In genomic region chr9:104361073-104361891, GRCm38 (mm10) we compare ENCODE assay signal across 18 mouse cellular contexts. TPM values are rescaled to one million over a fixed set of nuclear protein-coding genes. Genes with fewer than 3 reads are reported as not detected.
A peak's percentile ranks its signal among the peaks of the same experiment; 100 is the strongest.
DNase-seq lines count a peak whose midpoint lies in the region; ATAC-seq and TF ChIP-seq lines count a peak whose summit lies in the region.
"Had no signal": no experiment of that assay in that cellular context is flagged by ENCODE, and none has a peak within 500 bp of the region (broad histone marks: within the 10 kb centered on the region; RNA-seq: fewer than 3 reads in every experiment).

No protein-coding gene starts in this region.

- no peak overlapping the region for H3K27ac ChIP-seq in heart, adult 2 months
- H3K27ac ChIP-seq in embryonic facial prominence, embryonic 15.5 days (replicated peaks), result peak overlapping the region; percentile 28; the same call in 1 of the 2 replicates
- peak overlapping the region; percentile 83 for H3K27ac ChIP-seq in small intestine, adult 2 months (ENCODE audit: insufficient read depth, low read depth, low read length)
- no peak overlapping the region for H3K27ac ChIP-seq in neural tube, embryonic 15.5 days (replicated peaks)
- H3K27ac ChIP-seq: embryonic facial prominence, embryonic 13.5 days; forebrain, embryonic 15.5 days; heart, embryonic 10.5 days; hindbrain, postnatal 0 days; macrophage; neural tube, embryonic 13.5 days had no signal

- H3K36me3 ChIP-seq in heart, adult 2 months (ENCODE audit: control insufficient read depth, insufficient read depth, low read length), result no peaks in the 10 kb centered on the region
- H3K36me3 ChIP-seq in embryonic facial prominence, embryonic 15.5 days, result no peaks in the 10 kb centered on the region
- no peaks in the 10 kb centered on the region for H3K36me3 ChIP-seq in small intestine, adult 2 months (ENCODE audit: control insufficient read depth, insufficient read depth, low read length)
- H3K36me3 ChIP-seq in neural tube, embryonic 15.5 days, result no peaks in the 10 kb centered on the region
- H3K36me3 ChIP-seq: embryonic facial prominence, embryonic 13.5 days; forebrain, embryonic 15.5 days; G1E; heart, embryonic 10.5 days; neural tube, embryonic 13.5 days had no signal

- TF ChIP-seq EP300 in heart, adult 2 months (IDR thresholded peaks at IDR 0.05; ENCODE audit: insufficient read depth, low read depth, low read length), result no peak

- H3K9ac ChIP-seq in heart, adult 2 months (ENCODE audit: low read depth, low read length), result no peak overlapping the region
- H3K9ac ChIP-seq in embryonic facial prominence, embryonic 15.5 days, result no peak overlapping the region
- no peak overlapping the region for H3K9ac ChIP-seq in neural tube, embryonic 15.5 days (replicated peaks)
- H3K9ac ChIP-seq: embryonic facial prominence, embryonic 13.5 days; forebrain, embryonic 15.5 days; neural tube, embryonic 13.5 days had no signal

- no peaks in the 10 kb centered on the region for H3K27me3 ChIP-seq in heart, adult 2 months (ENCODE audit: control insufficient read depth, insufficient read depth, low read length)
- H3K27me3 ChIP-seq in embryonic facial prominence, embryonic 15.5 days, result no peaks in the 10 kb centered on the region
- H3K27me3 ChIP-seq in small intestine, adult 2 months (ENCODE audit: control insufficient read depth, insufficient read depth, low read length), result no peaks in the 10 kb centered on the region
- no peaks in the 10 kb centered on the region for H3K27me3 ChIP-seq in neural tube, embryonic 15.5 days (replicated peaks)
- H3K27me3 ChIP-seq: embryonic facial prominence, embryonic 13.5 days; forebrain, embryonic 15.5 days; neural tube, embryonic 13.5 days had no signal

- no peak overlapping the region for H3K4me2 ChIP-seq in embryonic facial prominence, embryonic 15.5 days (replicated peaks)
- H3K4me2 ChIP-seq in neural tube, embryonic 15.5 days, result no peak overlapping the region
- H3K4me2 ChIP-seq: embryonic facial prominence, embryonic 13.5 days; forebrain, embryonic 15.5 days; neural tube, embryonic 13.5 days had no signal

- no peak overlapping the region for H3K4me3 ChIP-seq in heart, adult 2 months
- no peak overlapping the region for H3K4me3 ChIP-seq in embryonic facial prominence, embryonic 15.5 days (replicated peaks)
- peak overlapping the region; percentile 53 for H3K4me3 ChIP-seq in small intestine, adult 2 months (ENCODE audit: low read depth, low read length)
- H3K4me3 ChIP-seq in neural tube, embryonic 15.5 days (replicated peaks), result no peak overlapping the region
- H3K4me3 ChIP-seq: embryonic facial prominence, embryonic 13.5 days; forebrain, embryonic 15.5 days; heart, embryonic 10.5 days; neural tube, embryonic 13.5 days had no signal

- TF ChIP-seq CTCF in heart, adult 2 months (IDR thresholded peaks at IDR 0.05), result no peak
- no peak for TF ChIP-seq CTCF in small intestine, adult 2 months (IDR thresholded peaks at IDR 0.05; ENCODE audit: extremely low read depth, insufficient read length, insufficient replicate concordance, low read depth, low read length)

- no peak for ATAC-seq in embryonic facial prominence, embryonic 15.5 days (ENCODE audit: insufficient number of reproducible peaks, low FRiP score, low TSS enrichment, low read depth)
- ATAC-seq in neural tube, embryonic 15.5 days (ENCODE audit: low FRiP score), result no peak
- ATAC-seq: forebrain, embryonic 15.5 days; hindbrain, postnatal 0 days had no signal

- no peaks in the 10 kb centered on the region for H3K9me3 ChIP-seq in embryonic facial prominence, embryonic 15.5 days (replicated peaks)
- H3K9me3 ChIP-seq in neural tube, embryonic 15.5 days (replicated peaks), result no peaks in the 10 kb centered on the region
- H3K9me3 ChIP-seq: forebrain, embryonic 15.5 days; heart, embryonic 10.5 days had no signal

- 73% methylated on average over 17 of the region's 17 CpGs for whole genome bisulfite sequencing in heart, adult 2 months
- 57% methylated on average over 17 of the region's 17 CpGs for WGBS in embryonic facial prominence, embryonic 15.5 days
- WGBS in small intestine, adult 2 months, result 22% methylated on average over 17 of the region's 17 CpGs
- WGBS in neural tube, embryonic 15.5 days, result 79% methylated on average over 17 of the region's 17 CpGs

- DNase-seq in heart, adult 11 months, result peak; percentile 76
- no peak for DNase-seq in heart, adult 2 months
- peak; percentile 34 for DNase-seq in kidney, adult 9 months
- DNase-seq in retina, embryonic 14.5 days (ENCODE audit: low spot score), result no peak
- DNase-seq in right cerebral cortex, postnatal 10 days (ENCODE audit: low spot score in 2 of 2), result no peak
- DNase-seq: heart, postnatal 36 days; left cerebral cortex, postnatal 4 days; lung, adult 2 months had no signal

- no peaks in the 10 kb centered on the region for H3K79me2 ChIP-seq in heart, adult 2 months (replicated peaks; ENCODE audit: control insufficient read depth, insufficient read depth, low read length)

- intact Hi-C loops in heart, adult 2 months (cut with DNase I), result no loop called here

- no peak for TF ChIP-seq POLR2A in heart, adult 2 months (IDR thresholded peaks at IDR 0.05; ENCODE audit: insufficient read depth, low read depth, low read length)
- no peak for TF ChIP-seq POLR2A in small intestine, adult 2 months (IDR thresholded peaks at IDR 0.05; ENCODE audit: low read depth, low read length)

- H3K4me1 ChIP-seq in heart, adult 2 months (ENCODE audit: control insufficient read depth, insufficient read depth, low read length), result no peaks in the 10 kb centered on the region
- H3K4me1 ChIP-seq in embryonic facial prominence, embryonic 15.5 days, result no peaks in the 10 kb centered on the region
- H3K4me1 ChIP-seq in small intestine, adult 2 months (ENCODE audit: control insufficient read depth, insufficient read depth, insufficient read length, low read length), result peaks cover 8% of the 10 kb centered on the region; the same call in 1 of the 2 replicates
- H3K4me1 ChIP-seq in neural tube, embryonic 15.5 days, result no peaks in the 10 kb centered on the region
- H3K4me1 ChIP-seq: embryonic facial prominence, embryonic 13.5 days; forebrain, embryonic 15.5 days; heart, embryonic 10.5 days; neural tube, embryonic 13.5 days had no signal

RNA-seq across cellular contexts. Expression of gene Acpp, which starts 23.7 kb away (rescaled TPM):
- total RNA-seq in heart, adult 2 months (2021), result under 1 TPM; 0.23 to 0.41 TPM
- 0.03 and 0.35 TPM in 2 replicates for polyA plus RNA-seq in heart, adult 2 months (2012; rRNA removed)
- 4.1 and 4.3 TPM in 2 replicates for polyA plus RNA-seq in embryonic facial prominence, embryonic 15.5 days (2015; fragmentation: Nextera tagmentation; extraction: Ambion mirVana)
- polyA plus RNA-seq in small intestine, adult 2 months (2012; rRNA removed), result 3.5 and 10.5 TPM in 2 replicates
- 0.97 and 1.4 TPM in 2 replicates for polyA plus RNA-seq in neural tube, embryonic 15.5 days (2015; fragmentation: Nextera tagmentation; extraction: Ambion mirVana)
- polyA plus RNA-seq: G1E had no signal

Comparison
In these comparisons a context has a peak if more than half of its experiments do, and no peak if none do; other contexts are left out.
1. DNase-seq: peak in heart, adult 11 months (single experiment) and kidney, adult 9 months (single experiment); none in heart, adult 2 months (0 of 2), retina, embryonic 14.5 days (single experiment) and right cerebral cortex, postnatal 10 days (0 of 2).
2. H3K27ac ChIP-seq: peak in embryonic facial prominence, embryonic 15.5 days (single experiment) and small intestine, adult 2 months (single experiment); none in heart, adult 2 months (single experiment) and neural tube, embryonic 15.5 days (single experiment).